Mouse (Mus musculus) heart, embryonic 12.5 days (tissue): ENCODE results near the gene Tbk1. TPM values are rescaled to one million over a fixed set of nuclear protein-coding genes. Genes with fewer than 3 reads are reported as not detected.

Experiments
- ATAC-seq: fragments of 200-750 bp; cut with Nextera tagmentation; 2 replicates; pipeline ENCODE4 v1.8.0; 2017; ENCODE audit warnings: moderate TSS enrichment, moderate library complexity; ENCODE audit not compliant: insufficient number of reproducible peaks, low FRiP score
- H3K27ac ChIP-seq: fragments of 300-500 bp; sonication (generic); 2 replicates; pipeline ENCODE4 v1.5.1; 2016; ENCODE audit warnings: mild to moderate bottlenecking, moderate library complexity; ENCODE audit not compliant: poor library complexity, severe bottlenecking
- H3K27me3 ChIP-seq: fragments of 300-500 bp; sonication (generic); replicated peaks from 2 replicates; pipeline ENCODE4 v1.6.1; 2016; ENCODE audit warnings: mild to moderate bottlenecking, moderate library complexity
- H3K36me3 ChIP-seq: fragments of 300-500 bp; sonication (generic); 2 replicates; pipeline ENCODE4 v1.6.1; 2016; ENCODE audit warnings: mild to moderate bottlenecking, moderate library complexity
- H3K4me1 ChIP-seq: fragments of 300-500 bp; sonication (generic); replicated peaks from 2 replicates; pipeline ENCODE4 v1.6.1; 2016; ENCODE audit warnings: mild to moderate bottlenecking
- H3K4me2 ChIP-seq: fragments of 300-500 bp; sonication (generic); 2 replicates; pipeline ENCODE4 v1.6.1; 2016; ENCODE audit warnings: mild to moderate bottlenecking, moderate library complexity
- H3K4me3 ChIP-seq: fragments of 300-500 bp; sonication (generic); 2 replicates; pipeline ENCODE4 v1.5.1; 2016; ENCODE audit warnings: mild to moderate bottlenecking
- H3K9ac ChIP-seq: fragments of 300-500 bp; sonication (generic); 2 replicates; pipeline ENCODE4 v1.6.1; 2016; ENCODE audit warnings: mild to moderate bottlenecking, moderate library complexity
- H3K9me3 ChIP-seq: fragments of 300-500 bp; sonication (generic); replicated peaks from 2 replicates; pipeline ENCODE4 v1.6.1; 2016; ENCODE audit warnings: mild to moderate bottlenecking, moderate library complexity
- WGBS: fragments of 180-500 bp; shearing (Covaris S2); methylation state at CpG from one replicate; pipeline ENCODE4 v1.1.7; 2016; 5-methylcytosine and 5-hydroxymethylcytosine counted together
- microRNA-seq: library from miRNA; unstranded; fragments of <30 nt; microRNA quantifications from one replicate; pipeline ENCODE4, GENCODE M21; 2017
- polyA plus RNA-seq: library from polyadenylated mRNA; unstranded; fragments of >200 nt; fragmentation: Nextera tagmentation; extraction: Ambion mirVana; gene quantifications from 2 replicates; pipeline ENCODE4 v1.2.1, GENCODE M21; 2016

Tbk1 gene
- polyA plus RNA-seq, 1 experiment from 2014 or later: 23.9 TPM

- no peak for ATAC-seq
- Histone ChIP-seq H3K4me3 (no peak overlapping the region), H3K27ac (0 out of 2 replicates have a peak overlapping the region, but pooled peaks have one; percentile 19), H3K4me1 (peaks cover 5% of the 10 kb centered on the region; the same call in 1 of the 2 replicates), H3K27me3 (no peaks in the 10 kb centered on the region), H3K4me2 (no peak overlapping the region), H3K9me3 (no peaks in the 10 kb centered on the region), H3K9ac (no peak overlapping the region), H3K36me3 (no peaks in the 10 kb centered on the region)
- 61% methylated on average over 8 of the region's 8 CpGs for WGBS
These were observed 88.1 kb downstream of the Tbk1 start for GRCm38 (mm10) chr10:121498481-121498904.

- Histone ChIP-seq H3K4me1 (peaks cover 5% of the 10 kb centered on the region; the same call in 1 of the 2 replicates), H3K4me2 (no peak overlapping the region), H3K9ac (no peak overlapping the region), H3K9me3 (no peaks in the 10 kb centered on the region), H3K36me3 (no peaks in the 10 kb centered on the region), H3K27ac (0 out of 2 replicates have a peak overlapping the region, but pooled peaks have one; percentile 19), H3K27me3 (no peaks in the 10 kb centered on the region), H3K4me3 (no peak overlapping the region)
- 51% methylated on average over 7 of the region's 7 CpGs for WGBS
- ATAC-seq: no peak
These were observed 88.6 kb downstream of the Tbk1 start for GRCm38 (mm10) chr10:121497968-121498367.

- Histone ChIP-seq H3K4me1 (peaks cover 5% of the 10 kb centered on the region; the same call in 1 of the 2 replicates), H3K4me3 (no peak overlapping the region), H3K9ac (no peak overlapping the region), H3K36me3 (no peaks in the 10 kb centered on the region), H3K27ac (no peak overlapping the region), H3K27me3 (no peaks in the 10 kb centered on the region), H3K9me3 (no peaks in the 10 kb centered on the region), H3K4me2 (no peak overlapping the region)
- 64% methylated on average over 7 of the region's 7 CpGs for WGBS
- no peak for ATAC-seq
These were observed 90.0 kb downstream of the Tbk1 start for GRCm38 (mm10) chr10:121496616-121497015.

Small RNAs within 50 kb of the gene (microRNA-seq; reads per million reads assigned to microRNA genes)
- gene Gm24330: not detected

Other genes starting within 250 kb of the Tbk1 start
- gene Tbc1d30, start 235.5 kb downstream of the Tbk1 start, polyA plus RNA-seq: 1.3 and 1.4 TPM in 2 replicates
- gene Gns, start 221.7 kb downstream of the Tbk1 start, polyA plus RNA-seq: 40.2 and 40.3 TPM in 2 replicates
- 27.0 and 28.1 TPM in 2 replicates for gene Rassf3, start 110.4 kb downstream of the Tbk1 start, polyA plus RNA-seq
- 43.7 and 47.6 TPM in 2 replicates for gene Xpot, start 39.5 kb upstream of the Tbk1 start, polyA plus RNA-seq
- 0.09 TPM in 1 of 2 replicates, not detected in the other for gene D930020B18Rik, start 54.8 kb upstream of the Tbk1 start, polyA plus RNA-seq
- gene BC048403, start 153.2 kb upstream of the Tbk1 start, polyA plus RNA-seq: 2.6 and 2.9 TPM in 2 replicates